Mouse (Mus musculus): ENCODE results near the gene Gm27027.

DNA sequence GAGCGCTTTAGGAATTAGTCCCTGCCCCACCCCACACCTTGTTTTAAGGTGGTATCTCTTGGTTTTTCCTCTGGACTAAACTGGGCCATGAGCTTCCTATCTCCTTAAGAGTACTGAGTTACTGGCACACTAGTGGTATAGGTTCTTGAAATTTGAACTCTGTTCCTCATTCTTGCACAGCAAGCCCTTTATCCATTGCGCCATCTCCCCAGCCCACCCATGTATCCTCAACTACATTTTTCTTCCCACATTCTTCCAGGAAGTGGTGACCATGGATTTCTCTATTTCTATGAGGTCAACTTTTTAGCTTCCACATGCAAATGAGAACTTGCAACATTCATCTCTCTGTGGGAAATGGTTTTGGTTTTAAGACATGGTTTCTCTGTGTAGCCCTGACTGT is 82.6 kb downstream of the Gm27027 start:
- no peak for TF ChIP-seq CTCF (IDR thresholded peaks at IDR 0.05; ENCODE audit: low read depth)
- TF ChIP-seq EP300 (IDR thresholded peaks at IDR 0.05; ENCODE audit: low read depth), result no peak

Measured in liver, postnatal 0 days (tissue).